Mouse (Mus musculus): ENCODE data around the gene Slc18a3.

Gene Slc18a3

DNA sequence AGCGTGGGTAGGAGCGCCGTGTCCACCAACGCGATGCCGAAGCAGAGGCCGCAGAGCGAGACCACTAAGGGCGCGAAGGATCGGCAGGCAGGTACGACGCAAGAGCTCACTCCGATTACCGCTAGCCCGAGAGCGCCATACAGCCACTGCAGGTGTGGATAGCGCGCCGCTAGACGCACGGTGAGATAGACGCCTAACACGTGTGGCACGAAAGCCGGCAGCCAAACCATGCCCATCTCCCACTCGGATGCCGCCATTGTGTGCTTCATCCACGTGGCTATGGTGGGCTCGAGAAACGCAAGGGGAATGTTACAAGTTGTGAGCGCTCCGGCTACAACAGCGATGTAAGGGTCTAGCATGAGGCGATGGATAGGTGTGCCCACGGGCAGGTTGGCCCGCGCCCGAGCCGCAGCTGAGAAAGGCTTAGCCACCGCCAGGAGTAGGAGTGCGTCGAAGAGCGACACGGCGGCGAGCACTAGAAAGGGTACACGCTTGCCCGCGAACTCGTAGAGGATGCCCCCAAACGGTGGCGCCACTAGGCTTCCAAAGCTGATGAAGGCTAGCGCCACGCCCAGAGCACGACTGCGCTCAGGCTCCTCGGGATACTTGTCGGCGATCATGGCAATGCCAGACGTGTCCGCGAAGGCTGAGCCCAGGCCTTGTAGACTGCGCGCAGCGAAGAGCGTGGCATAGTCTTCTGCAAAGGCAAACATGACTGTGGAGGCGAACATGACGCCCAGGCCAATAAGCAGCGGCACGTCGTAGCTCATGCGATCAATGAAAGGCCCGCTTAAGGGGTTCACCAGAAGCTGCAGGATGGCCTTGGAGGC, 1.2 kb downstream of the Slc18a3 start:
- DNase-seq (ENCODE audit: extremely low spot score, low spot score) = peak; percentile 39

DNA sequence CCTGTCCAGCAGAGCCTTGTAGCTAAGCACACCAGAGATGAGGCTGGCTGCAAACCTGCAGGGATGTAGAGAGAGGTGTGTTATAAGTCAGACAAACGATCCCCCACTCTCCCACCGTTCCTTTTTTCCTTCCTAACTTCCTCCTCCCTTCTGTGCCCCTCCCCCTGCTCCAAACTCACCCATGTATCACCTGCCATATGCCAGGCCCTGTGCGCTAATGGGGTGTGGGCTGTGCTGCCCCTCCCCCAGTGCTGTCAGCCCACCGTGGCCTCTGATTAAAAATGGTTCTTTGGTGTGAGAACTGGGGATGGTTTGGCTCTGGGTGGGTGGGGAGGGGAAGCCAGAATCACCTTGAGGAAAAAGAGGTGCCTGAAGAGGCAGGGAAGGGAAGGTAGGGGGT, 12.1 kb downstream of the Slc18a3 start:
- peak; percentile 11 for DNase-seq (ENCODE audit: extremely low spot score, low spot score)

- peak; percentile 4 for DNase-seq (ENCODE audit: extremely low spot score, low spot score)
Measured at GRCm38 (mm10) chr14:32446989-32447388, 17.7 kb downstream of the Slc18a3 start.

DNA sequence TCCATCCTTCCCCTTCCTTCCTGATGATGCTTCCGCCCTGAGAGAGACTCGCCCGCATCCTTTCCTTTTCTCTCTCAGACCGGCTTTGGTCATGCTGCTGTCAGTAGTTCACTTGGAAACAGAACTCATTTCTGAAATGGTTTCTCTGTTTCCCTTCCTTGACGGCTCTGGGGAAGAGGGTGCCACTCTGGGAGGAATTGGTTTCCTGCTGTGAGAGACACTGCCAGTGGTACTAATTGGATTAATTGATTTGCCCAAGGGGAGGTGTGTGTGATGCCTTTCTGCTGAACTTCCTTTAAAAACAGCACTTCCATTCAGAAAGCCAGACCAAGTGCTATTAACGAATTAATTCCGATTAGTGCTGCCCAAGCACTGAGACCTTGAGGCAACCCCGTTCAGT, 21.2 kb downstream of the Slc18a3 start:
- DNase-seq (ENCODE audit: extremely low spot score, low spot score) = peak; percentile 11

- DNase-seq (ENCODE audit: extremely low spot score, low spot score) = no peak
Measured at GRCm38 (mm10) chr14:32439744-32440143, 24.9 kb downstream of the Slc18a3 start.

GRCm38 (mm10) chr14:32439316-32439715, 25.3 kb downstream of the Slc18a3 start:
- no peak for DNase-seq (ENCODE audit: extremely low spot score, low spot score)

DNA sequence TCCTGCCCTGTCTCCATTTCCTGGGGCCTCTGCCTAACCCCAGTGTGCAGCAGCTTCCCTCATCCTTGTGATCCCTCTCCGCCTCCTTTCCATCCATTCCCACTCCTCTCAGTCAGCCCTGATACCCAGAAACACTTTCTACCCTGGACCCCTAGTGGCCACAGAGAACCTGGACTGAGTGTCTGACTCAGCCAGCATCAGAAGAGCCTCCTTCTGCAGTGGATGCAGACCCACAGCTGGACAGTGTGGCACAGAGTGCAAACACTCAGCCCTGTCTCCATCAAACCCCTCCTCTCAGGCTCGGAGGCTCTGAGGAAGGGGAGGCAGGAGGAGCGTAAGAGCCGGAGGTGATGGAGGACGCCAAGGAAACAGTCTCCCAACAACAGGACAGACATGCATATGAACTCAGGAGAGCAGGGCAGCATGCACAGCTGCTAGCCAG, 27.3 kb downstream of the Slc18a3 start:
- peak; percentile 50 for DNase-seq (ENCODE audit: extremely low spot score, low spot score)

GRCm38 (mm10) chr14:32429030-32429602, 35.5 kb downstream of the Slc18a3 start:
- no peak for DNase-seq (ENCODE audit: extremely low spot score, low spot score)

DNA sequence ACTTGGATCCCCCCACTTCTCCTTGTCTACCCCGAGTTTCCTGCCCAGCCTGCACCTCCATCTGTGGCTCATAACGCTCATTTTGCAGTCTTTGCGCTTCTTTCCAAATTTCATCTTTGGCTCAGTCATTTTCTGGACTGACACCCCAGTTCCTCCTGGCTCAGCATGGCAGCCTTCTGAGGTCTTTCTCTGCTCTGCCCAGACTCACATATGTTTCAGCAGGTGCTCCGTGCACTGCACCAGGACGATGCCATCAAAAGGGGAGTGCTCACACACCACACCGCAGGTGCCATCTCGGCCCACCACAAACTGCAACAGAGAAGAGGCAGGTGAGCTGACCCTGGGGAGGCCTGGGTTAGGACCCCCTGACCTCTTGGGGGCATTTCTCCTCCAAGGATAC, 40.7 kb downstream of the Slc18a3 start:
- no peak for DNase-seq (ENCODE audit: extremely low spot score, low spot score)

GRCm38 (mm10) chr14:32418747-32419146, 45.9 kb downstream of the Slc18a3 start:
- no peak for DNase-seq (ENCODE audit: extremely low spot score, low spot score)
